Mouse (Mus musculus) heart, adult 18-20 months (tissue): Measurements from ENCODE around the gene Srgap3. TPM values are rescaled to one million over a fixed set of nuclear protein-coding genes. Genes with fewer than 3 reads are reported as not detected.

Experiments used
- DNase-seq, 2 experiments: peaks; one replicate each; pipeline ENCODE4 v3.0.0; 2021 to 2022; ENCODE audit warnings: mixed read lengths in 1 of 2
- total RNA-seq, 2 experiments: library from RNA; stranded (reverse); gene quantifications; 2 replicates each; pipeline ENCODE4 v1.2.3; 2021

Srgap3 gene
- total RNA-seq, 2 experiments from 2014 or later = 0.69 to 1.1 TPM

DNA sequence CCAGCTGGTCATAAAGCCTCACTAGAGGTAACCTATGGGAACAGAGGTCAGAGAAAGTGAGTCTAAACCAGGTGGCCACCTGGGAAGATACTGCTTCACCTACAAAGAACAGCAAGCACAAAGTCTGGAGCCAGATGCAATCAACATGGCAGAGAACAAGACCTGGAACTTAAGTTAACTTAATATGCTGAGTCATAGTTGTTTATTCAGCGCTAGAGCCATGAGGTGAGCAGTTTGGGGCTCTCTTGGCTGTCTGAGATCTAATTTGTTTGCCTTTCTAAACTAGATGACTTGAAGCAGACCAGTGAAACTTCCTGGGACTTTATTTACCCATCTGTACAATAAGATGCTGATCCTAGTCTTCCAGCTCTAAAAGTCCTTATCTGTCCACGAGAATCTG, 263.0 kb downstream of the Srgap3 start:
- no peak for DNase-seq

Other genes starting within 250 kb of the Srgap3 start
- 10 to 100 TPM; 19.8 to 22.5 TPM for gene Thumpd3, start 99.0 kb upstream of the Srgap3 start, total RNA-seq
- gene Setd5, start 130.1 kb upstream of the Srgap3 start, total RNA-seq = 10 to 100 TPM; 27.0 to 31.5 TPM
- gene Lhfpl4, start 248.1 kb upstream of the Srgap3 start, total RNA-seq = under 1 TPM; 0.40 to 0.51 TPM